Mouse (Mus musculus): ENCODE data around the gene Cnfn. TPM values are rescaled to one million over a fixed set of nuclear protein-coding genes. Genes with fewer than 3 reads are reported as not detected.

The Cnfn gene
- polyA plus RNA-seq, 1 experiment from 2014 or later = 1.1 TPM

- Histone ChIP-seq H3K27me3 (no peaks in the 10 kb centered on the region), H3K27ac (0 out of 2 replicates have a peak overlapping the region, but pooled peaks have one; percentile 4), H3K4me1 (replicated peaks) (peaks cover 59% of the 10 kb centered on the region), H3K9ac (no peak overlapping the region), H3K4me3 (no peak overlapping the region), H3K4me2 (no peak overlapping the region), H3K36me3 (peaks cover 15% of the 10 kb centered on the region), H3K9me3 (replicated peaks) (no peaks in the 10 kb centered on the region)
- no peak for ATAC-seq (replicated peaks; ENCODE audit: insufficient number of reproducible peaks, insufficient read depth, low FRiP score, low read depth)
- WGBS = 82% methylated on average over 7 of the region's 7 CpGs
Measured at GRCm38 (mm10) chr7:25388916-25389315, 19.4 kb upstream of the Cnfn start.

GRCm38 (mm10) chr7:25387811-25388440 is 18.4 kb upstream of the Cnfn start:
- no peak overlapping the region for H3K4me3 ChIP-seq
- peaks cover 19% of the 10 kb centered on the region for H3K36me3 ChIP-seq
- 89% methylated on average over 18 of the region's 18 CpGs for WGBS
- H3K27ac ChIP-seq = peak overlapping the region; percentile 81; the same call in 1 of the 2 replicates
- H3K9ac ChIP-seq = no peak overlapping the region
- ATAC-seq (replicated peaks; ENCODE audit: insufficient number of reproducible peaks, insufficient read depth, low FRiP score, low read depth) = no peak
- H3K4me2 ChIP-seq = no peak overlapping the region
- H3K4me1 ChIP-seq (replicated peaks) = peaks cover 49% of the 10 kb centered on the region
- H3K9me3 ChIP-seq (replicated peaks) = no peaks in the 10 kb centered on the region
- no peaks in the 10 kb centered on the region for H3K27me3 ChIP-seq

- 45% methylated on average over 12 of the region's 12 CpGs for WGBS
- Histone ChIP-seq H3K9ac (peak overlapping the region; percentile 42), H3K4me1 (replicated peaks) (peaks cover 47% of the 10 kb centered on the region), H3K36me3 (peaks cover 20% of the 10 kb centered on the region), H3K9me3 (replicated peaks) (no peaks in the 10 kb centered on the region), H3K4me2 (peak overlapping the region; percentile 44), H3K4me3 (peak overlapping the region; percentile 8; the same call in 1 of the 2 replicates), H3K27ac (peak overlapping the region; percentile 81), H3K27me3 (no peaks in the 10 kb centered on the region)
- peak; percentile 80 for ATAC-seq (replicated peaks; ENCODE audit: insufficient number of reproducible peaks, insufficient read depth, low FRiP score, low read depth)
Measured at GRCm38 (mm10) chr7:25385850-25386555, 16.5 kb upstream of the Cnfn start.

- H3K36me3 ChIP-seq = peaks cover 20% of the 10 kb centered on the region
- no peak overlapping the region for H3K4me2 ChIP-seq
- ATAC-seq (replicated peaks; ENCODE audit: insufficient number of reproducible peaks, insufficient read depth, low FRiP score, low read depth) = no peak
- no peaks in the 10 kb centered on the region for H3K27me3 ChIP-seq
- no peak overlapping the region for H3K9ac ChIP-seq
- H3K4me3 ChIP-seq = no peak overlapping the region
- peak overlapping the region; percentile 81; the same call in 1 of the 2 replicates for H3K27ac ChIP-seq
- no peaks in the 10 kb centered on the region for H3K9me3 ChIP-seq (replicated peaks)
- 86% methylated on average over 12 of the region's 12 CpGs for WGBS
- peaks cover 46% of the 10 kb centered on the region for H3K4me1 ChIP-seq (replicated peaks)
Measured at GRCm38 (mm10) chr7:25385259-25385658, 15.7 kb upstream of the Cnfn start.

GRCm38 (mm10) chr7:25384818-25385217 is 15.3 kb upstream of the Cnfn start:
- Histone ChIP-seq H3K4me3 (no peak overlapping the region), H3K36me3 (peaks cover 20% of the 10 kb centered on the region), H3K4me1 (replicated peaks) (peaks cover 45% of the 10 kb centered on the region), H3K9ac (no peak overlapping the region), H3K27ac (no peak overlapping the region), H3K4me2 (no peak overlapping the region), H3K27me3 (no peaks in the 10 kb centered on the region), H3K9me3 (replicated peaks) (no peaks in the 10 kb centered on the region)
- 85% methylated on average over 9 of the region's 9 CpGs for WGBS
- no peak for ATAC-seq (replicated peaks; ENCODE audit: insufficient number of reproducible peaks, insufficient read depth, low FRiP score, low read depth)

GRCm38 (mm10) chr7:25384318-25384717 is 14.8 kb upstream of the Cnfn start:
- Histone ChIP-seq H3K36me3 (peaks cover 20% of the 10 kb centered on the region), H3K4me1 (replicated peaks) (peaks cover 45% of the 10 kb centered on the region), H3K27me3 (no peaks in the 10 kb centered on the region), H3K9me3 (replicated peaks) (no peaks in the 10 kb centered on the region), H3K9ac (no peak overlapping the region), H3K4me2 (no peak overlapping the region), H3K27ac (no peak overlapping the region), H3K4me3 (no peak overlapping the region)
- no peak for ATAC-seq (replicated peaks; ENCODE audit: insufficient number of reproducible peaks, insufficient read depth, low FRiP score, low read depth)
- 84% methylated on average over 13 of the region's 13 CpGs for WGBS

GRCm38 (mm10) chr7:25383891-25384290 is 14.4 kb upstream of the Cnfn start:
- Histone ChIP-seq H3K4me2 (no peak overlapping the region), H3K4me3 (no peak overlapping the region), H3K27me3 (no peaks in the 10 kb centered on the region), H3K36me3 (peaks cover 20% of the 10 kb centered on the region), H3K4me1 (replicated peaks) (peaks cover 48% of the 10 kb centered on the region), H3K9me3 (replicated peaks) (no peaks in the 10 kb centered on the region), H3K27ac (no peak overlapping the region), H3K9ac (no peak overlapping the region)
- 74% methylated on average over 4 of the region's 4 CpGs for WGBS
- no peak for ATAC-seq (replicated peaks; ENCODE audit: insufficient number of reproducible peaks, insufficient read depth, low FRiP score, low read depth)

- ATAC-seq (replicated peaks; ENCODE audit: insufficient number of reproducible peaks, insufficient read depth, low FRiP score, low read depth) = no peak
- Histone ChIP-seq H3K4me2 (no peak overlapping the region), H3K27ac (no peak overlapping the region), H3K27me3 (no peaks in the 10 kb centered on the region), H3K36me3 (peaks cover 18% of the 10 kb centered on the region), H3K9me3 (replicated peaks) (no peaks in the 10 kb centered on the region), H3K4me3 (no peak overlapping the region), H3K9ac (no peak overlapping the region), H3K4me1 (replicated peaks) (peaks cover 48% of the 10 kb centered on the region)
- WGBS = 90% methylated on average over 7 of the region's 7 CpGs
Measured at GRCm38 (mm10) chr7:25383385-25383784, 13.9 kb upstream of the Cnfn start.

GRCm38 (mm10) chr7:25382541-25382940 is 13.0 kb upstream of the Cnfn start:
- H3K27me3 ChIP-seq = no peaks in the 10 kb centered on the region
- H3K36me3 ChIP-seq = peaks cover 10% of the 10 kb centered on the region
- H3K4me2 ChIP-seq = no peak overlapping the region
- H3K4me3 ChIP-seq = no peak overlapping the region
- no peak overlapping the region for H3K27ac ChIP-seq
- ATAC-seq (replicated peaks; ENCODE audit: insufficient number of reproducible peaks, insufficient read depth, low FRiP score, low read depth) = no peak
- no peaks in the 10 kb centered on the region for H3K9me3 ChIP-seq (replicated peaks)
- peaks cover 43% of the 10 kb centered on the region for H3K4me1 ChIP-seq (replicated peaks)
- H3K9ac ChIP-seq = no peak overlapping the region

GRCm38 (mm10) chr7:25381284-25381680 is 11.8 kb upstream of the Cnfn start:
- no peak overlapping the region for H3K27ac ChIP-seq
- no peak overlapping the region for H3K4me3 ChIP-seq
- H3K27me3 ChIP-seq = no peaks in the 10 kb centered on the region
- peaks cover 10% of the 10 kb centered on the region for H3K36me3 ChIP-seq
- H3K9me3 ChIP-seq (replicated peaks) = no peaks in the 10 kb centered on the region
- WGBS = 44% methylated on average over 3 of the region's 3 CpGs
- H3K9ac ChIP-seq = no peak overlapping the region
- ATAC-seq (replicated peaks; ENCODE audit: insufficient number of reproducible peaks, insufficient read depth, low FRiP score, low read depth) = no peak
- peaks cover 43% of the 10 kb centered on the region for H3K4me1 ChIP-seq (replicated peaks)
- H3K4me2 ChIP-seq = no peak overlapping the region

- H3K36me3 ChIP-seq = peaks cover 10% of the 10 kb centered on the region
- H3K27ac ChIP-seq = no peak overlapping the region
- peak overlapping the region; percentile 50; the same call in 1 of the 2 replicates for H3K4me3 ChIP-seq
- WGBS = 55% methylated on average over 18 of the region's 18 CpGs
- H3K27me3 ChIP-seq = no peaks in the 10 kb centered on the region
- peak overlapping the region; percentile 89 for H3K4me2 ChIP-seq
- no peak for ATAC-seq (replicated peaks; ENCODE audit: insufficient number of reproducible peaks, insufficient read depth, low FRiP score, low read depth)
- peaks cover 38% of the 10 kb centered on the region for H3K4me1 ChIP-seq (replicated peaks)
- H3K9me3 ChIP-seq (replicated peaks) = no peaks in the 10 kb centered on the region
- peak overlapping the region; percentile 57; the same call in 1 of the 2 replicates for H3K9ac ChIP-seq
Measured at GRCm38 (mm10) chr7:25380392-25381283, 11.1 kb upstream of the Cnfn start.
